8 mouse cellular contexts compared by ENCODE assay signal in the genomic region with DNA sequence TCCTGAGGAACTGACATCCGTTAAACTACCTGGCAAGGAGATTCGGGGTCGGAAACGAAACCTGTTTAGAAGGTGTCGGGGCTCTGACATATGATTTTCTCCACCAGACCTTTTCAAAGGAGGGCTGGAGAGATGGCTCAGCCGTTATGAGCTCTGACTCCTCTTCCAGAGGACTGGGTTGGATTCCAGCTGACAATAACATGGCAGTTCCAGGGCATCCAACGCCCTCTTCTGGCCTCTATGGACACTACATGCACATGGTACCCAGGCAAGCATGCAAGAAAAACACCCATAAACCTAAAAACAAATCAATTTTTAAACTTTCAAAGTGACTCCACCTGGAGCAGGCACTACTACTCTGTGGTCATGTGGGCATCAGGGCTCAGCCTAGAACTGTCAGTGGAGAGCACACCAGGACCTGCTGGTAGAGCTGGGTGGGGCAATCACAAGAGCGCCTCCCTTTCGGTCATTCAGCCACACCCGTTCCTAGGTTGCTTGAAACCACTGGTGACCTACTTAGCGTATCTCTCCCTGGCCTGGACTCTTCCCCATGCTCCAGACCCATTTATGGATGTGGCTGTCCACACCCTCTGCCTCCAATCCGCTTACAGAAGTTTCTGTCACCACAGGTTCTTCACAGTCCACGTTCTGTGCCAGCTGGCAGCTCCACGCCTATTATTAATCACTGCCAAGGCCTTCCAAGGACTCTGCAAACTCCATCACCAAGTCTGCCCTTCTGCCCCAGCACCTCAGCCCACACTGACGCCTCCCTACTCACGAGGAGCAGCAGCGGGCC. TPM values are rescaled to one million over a fixed set of nuclear protein-coding genes. Genes with fewer than 3 reads are reported as not detected.
A peak's percentile ranks its signal among the peaks of the same experiment; 100 is the strongest.
DNase-seq lines count a peak whose midpoint lies in the region; ATAC-seq lines count a peak whose summit lies in the region.

No protein-coding gene starts in this region.

- H3K36me3 ChIP-seq in intestine, embryonic 16.5 days (ENCODE audit: control insufficient read depth, insufficient read depth, low read length) = no peaks in the 10 kb centered on the region
- no peaks in the 10 kb centered on the region for H3K36me3 ChIP-seq in forebrain, embryonic 14.5 days (ENCODE audit: control insufficient read depth, insufficient read depth, low read length)

- no peaks in the 10 kb centered on the region for H3K9me3 ChIP-seq in intestine, embryonic 16.5 days (ENCODE audit: control insufficient read depth, low read length)
- no peaks in the 10 kb centered on the region for H3K9me3 ChIP-seq in forebrain, embryonic 14.5 days (replicated peaks; ENCODE audit: control insufficient read depth, low read length)

- H3K4me2 ChIP-seq in intestine, embryonic 16.5 days (ENCODE audit: low read depth, low read length) = no peak overlapping the region
- H3K4me2 ChIP-seq in forebrain, embryonic 14.5 days (ENCODE audit: low read length) = no peak overlapping the region

- peak; percentile 33 for DNase-seq in cerebellum, adult 11-12 months
- DNase-seq in cerebellum, adult 18-20 months = no peak
- peak; percentile 34 for DNase-seq in R1 (ENCODE audit: low read depth, low spot score)
- peak; percentile 66 for DNase-seq in gastrocnemius, postnatal 10 days
- DNase-seq in lung, postnatal 25 days (ENCODE audit: low spot score) = peak; percentile 79
- no peak for DNase-seq in thymus, adult 18-20 months
- no peak for DNase-seq in forebrain, embryonic 14.5 days (ENCODE audit: low spot score)

- H3K9ac ChIP-seq in intestine, embryonic 16.5 days (ENCODE audit: low read depth, low read length) = no peak overlapping the region
- H3K9ac ChIP-seq in forebrain, embryonic 14.5 days (ENCODE audit: low read length) = no peak overlapping the region

- WGBS in intestine, embryonic 16.5 days = 65% methylated on average over 17 of the region's 17 CpGs
- 93% methylated on average over 17 of the region's 17 CpGs for WGBS in forebrain, embryonic 14.5 days

- no peak overlapping the region for H3K4me3 ChIP-seq in intestine, embryonic 16.5 days (ENCODE audit: low read length)
- no peak overlapping the region for H3K4me3 ChIP-seq in forebrain, embryonic 14.5 days (ENCODE audit: low read depth, low read length)

- H3K27ac ChIP-seq in intestine, embryonic 16.5 days (ENCODE audit: low read length) = peak overlapping the region; percentile 50
- H3K27ac ChIP-seq in forebrain, embryonic 14.5 days (ENCODE audit: low read depth, low read length) = no peak overlapping the region

- no peaks in the 10 kb centered on the region for H3K27me3 ChIP-seq in intestine, embryonic 16.5 days (replicated peaks; ENCODE audit: control insufficient read depth, insufficient read depth, low read length)
- H3K27me3 ChIP-seq in forebrain, embryonic 14.5 days (replicated peaks; ENCODE audit: control insufficient read depth, insufficient read depth, low read length) = no peaks in the 10 kb centered on the region

- H3K4me1 ChIP-seq in intestine, embryonic 16.5 days (ENCODE audit: control insufficient read depth, insufficient read depth, low read length) = peaks cover 77% of the 10 kb centered on the region
- H3K4me1 ChIP-seq in forebrain, embryonic 14.5 days (ENCODE audit: control insufficient read depth, insufficient read depth, low read length) = peaks cover 7% of the 10 kb centered on the region

- ATAC-seq in intestine, embryonic 16.5 days = peak; percentile 63
- no peak for ATAC-seq in forebrain, embryonic 14.5 days

RNA-seq across cellular contexts. Expression of gene Stk24, which starts 18.3 kb away (rescaled TPM):
- 10 to 100 TPM; 37.6 to 39.7 TPM for total RNA-seq in gastrocnemius, postnatal 10 days (2021)
- polyA plus RNA-seq in intestine, embryonic 16.5 days (2015; fragmentation: Nextera tagmentation; extraction: Ambion mirVana) = 27.3 and 39.7 TPM in 2 replicates
- polyA plus RNA-seq in forebrain, embryonic 14.5 days (2014; fragmentation: Nextera tagmentation; extraction: Ambion mirVana) = 20.6 and 20.8 TPM in 2 replicates

Comparison
In these comparisons a context has a peak if more than half of its experiments do, and no peak if none do; other contexts are left out.
1. DNase-seq: peak in cerebellum, adult 11-12 months (single experiment), R1 (single experiment), gastrocnemius, postnatal 10 days (single experiment) and lung, postnatal 25 days (single experiment); none in cerebellum, adult 18-20 months (0 of 2), thymus, adult 18-20 months (0 of 2) and forebrain, embryonic 14.5 days (single experiment).